Mouse (Mus musculus) heart, adult 18-20 months (tissue): Measurements from ENCODE around the gene Mapk9. TPM values are rescaled to one million over a fixed set of nuclear protein-coding genes. Genes with fewer than 3 reads are reported as not detected.
A peak's percentile ranks its signal among the peaks of the same experiment; 100 is the strongest.

ENCODE experiments used
- DNase-seq, 2 experiments: peaks; one replicate each; pipeline ENCODE4 v3.0.0; 2021 to 2022; ENCODE audit warnings: mixed read lengths in 1 of 2
- total RNA-seq, 2 experiments: library from RNA; stranded (reverse); gene quantifications; 2 replicates each; pipeline ENCODE4 v1.2.3; 2021

Gene Mapk9
- total RNA-seq, 2 experiments from 2014 or later = 42.4 to 45.5 TPM

- no peak for DNase-seq
These were observed 8.7 kb upstream of the Mapk9 start for GRCm38 (mm10) chr11:49837717-49838407.

DNA sequence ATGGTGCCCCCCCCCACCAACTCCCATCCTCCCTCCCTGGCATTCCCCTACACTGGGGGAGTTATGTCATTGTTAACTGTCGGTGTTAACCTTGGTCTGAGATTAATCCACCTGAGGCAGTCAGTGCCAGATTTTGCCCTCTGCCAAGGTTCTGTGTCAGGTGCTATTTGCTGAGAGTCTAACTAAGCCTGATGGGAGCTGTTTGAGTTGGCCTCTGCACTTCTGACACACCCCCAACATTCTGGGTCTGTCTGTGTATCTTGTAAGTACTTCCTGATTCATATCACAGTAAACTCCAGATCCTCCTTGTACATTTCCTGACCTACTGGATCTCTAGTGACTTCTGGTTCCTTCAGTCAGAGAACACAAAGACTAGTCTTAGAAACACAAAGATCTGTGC, 5.9 kb upstream of the Mapk9 start:
- peak in 1 of 2 experiments; percentile 15 for DNase-seq

GRCm38 (mm10) chr11:49841886-49842285, 4.7 kb upstream of the Mapk9 start:
- no peak for DNase-seq

- peak in 1 of 2 experiments; percentile 20 for DNase-seq
These were observed 3.8 kb upstream of the Mapk9 start for GRCm38 (mm10) chr11:49842718-49843117.

- no peak for DNase-seq
These were observed 2.2 kb upstream of the Mapk9 start for GRCm38 (mm10) chr11:49844311-49844710.

DNA sequence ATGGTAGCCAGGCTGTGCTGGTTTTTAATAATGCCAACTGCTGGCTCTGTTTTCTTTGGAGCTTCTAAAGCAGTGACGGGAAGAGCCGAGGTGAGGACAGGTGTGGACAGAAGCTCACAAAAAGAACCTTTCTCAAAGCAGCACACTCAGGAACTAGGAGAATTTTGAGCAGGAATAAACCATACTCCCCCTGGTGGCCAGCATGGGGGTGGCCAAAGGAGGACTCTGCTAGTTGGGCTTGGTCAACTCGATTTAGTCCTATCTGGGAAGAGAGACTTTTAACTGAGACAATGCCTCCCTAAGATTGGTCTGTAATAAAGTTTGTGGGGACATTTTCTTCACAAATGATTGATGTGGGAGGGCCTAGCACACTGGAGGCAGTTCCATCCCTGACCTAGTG, 1.6 kb upstream of the Mapk9 start:
- peak; percentile 62 to 83 for DNase-seq

DNA sequence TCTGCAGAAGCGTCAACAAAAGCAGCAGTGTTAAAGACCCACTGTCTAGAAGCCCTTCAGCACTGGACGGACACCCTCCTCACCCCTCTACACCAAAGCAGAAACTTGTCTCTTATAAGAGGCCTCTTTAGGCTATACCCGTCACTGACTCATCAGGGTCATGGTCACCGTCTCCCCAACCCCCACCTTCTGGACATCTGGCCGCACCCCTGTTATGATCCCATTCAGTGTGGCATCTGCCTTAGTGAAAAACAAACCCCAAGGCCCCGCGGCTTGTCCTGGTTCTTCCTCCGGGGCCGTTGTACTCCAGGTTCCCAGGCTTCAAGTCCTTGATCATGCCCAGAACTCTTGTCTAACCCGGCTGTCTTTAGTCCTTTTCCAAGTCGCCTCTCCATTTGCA, 593 bp upstream of the Mapk9 start:
- DNase-seq = no peak

- DNase-seq = peak; percentile 11 to 54
These were observed 690 bp downstream of the Mapk9 start for GRCm38 (mm10) chr11:49847071-49847810.

GRCm38 (mm10) chr11:49847811-49848078, 1.2 kb downstream of the Mapk9 start:
- no peak for DNase-seq

DNA sequence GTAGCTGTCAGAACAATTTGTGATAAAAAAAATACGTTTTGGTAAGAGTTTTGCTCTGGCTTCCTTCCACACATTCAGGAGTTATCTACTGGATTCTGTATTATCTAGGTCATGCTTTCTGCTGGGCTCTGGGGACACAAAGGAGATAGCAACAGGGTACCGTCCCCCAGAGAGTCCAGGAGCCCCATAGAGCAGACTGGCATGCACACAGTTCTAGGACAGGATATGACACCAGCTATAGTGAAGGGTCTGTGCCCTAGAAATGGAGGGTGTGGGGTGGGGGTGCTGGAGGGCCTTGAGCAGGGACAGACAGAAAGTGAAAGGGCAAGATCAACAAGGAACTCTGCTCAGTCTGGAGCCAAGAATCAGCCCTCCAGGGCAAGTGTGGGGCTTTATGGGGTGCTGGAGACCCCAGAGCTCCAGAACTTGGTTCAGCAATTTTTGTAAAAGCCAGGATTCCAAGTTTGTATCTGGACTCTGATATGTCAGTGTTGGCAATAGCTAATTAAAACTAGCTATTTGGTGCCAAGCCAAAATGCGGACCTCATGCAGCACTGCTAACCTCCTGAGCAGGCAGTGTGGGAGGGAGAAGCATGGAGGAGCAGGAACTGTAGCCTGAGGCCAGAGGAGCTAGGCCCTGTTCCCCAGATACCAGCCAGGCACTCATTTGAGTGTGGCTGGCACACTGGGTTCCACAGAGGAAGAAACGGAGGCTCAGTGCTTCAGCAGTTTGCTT, 1.7 kb downstream of the Mapk9 start:
- DNase-seq = peak; percentile 39 to 41

DNA sequence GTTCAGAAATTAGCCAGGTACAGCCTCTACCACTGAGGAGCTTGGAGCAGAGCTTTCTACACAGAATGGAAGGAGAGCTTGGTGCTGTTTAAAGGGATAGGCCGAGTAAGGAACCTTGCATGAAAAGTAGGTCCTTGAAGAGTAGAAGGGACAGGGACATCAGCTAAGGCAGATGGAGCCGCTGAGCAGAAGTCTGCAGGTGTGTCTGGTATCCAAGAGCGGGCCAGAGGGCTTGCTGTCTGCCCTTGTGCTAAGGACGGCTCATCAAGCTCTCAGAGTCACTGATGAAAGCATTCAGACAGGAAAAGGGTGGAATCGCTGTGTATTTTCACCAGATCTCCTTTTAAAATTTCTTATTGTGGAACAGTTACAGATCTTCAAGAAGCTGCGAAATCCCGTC, 3.8 kb downstream of the Mapk9 start:
- DNase-seq = no peak

GRCm38 (mm10) chr11:49855144-49855543, 8.6 kb downstream of the Mapk9 start:
- DNase-seq = no peak

DNA sequence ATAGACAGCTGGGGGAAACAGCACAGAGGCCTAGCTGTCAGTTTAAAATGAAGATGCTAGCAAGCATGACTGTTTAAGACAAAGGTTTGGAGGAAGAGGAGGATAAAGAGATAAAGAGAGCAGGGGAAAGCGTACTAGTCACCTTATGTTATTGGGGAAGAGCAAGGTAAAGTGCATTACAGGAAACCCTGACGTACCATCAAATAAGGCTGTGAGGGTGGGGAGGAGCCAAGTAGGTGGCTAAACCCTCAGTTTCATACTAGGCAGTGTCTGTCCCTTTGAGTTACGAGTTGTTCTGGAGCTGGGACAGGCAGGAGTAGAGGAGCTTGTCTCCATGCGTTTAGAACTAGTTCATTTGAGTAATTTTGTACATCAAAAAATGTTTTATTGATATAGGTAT, 14.6 kb downstream of the Mapk9 start:
- no peak for DNase-seq

GRCm38 (mm10) chr11:49863926-49864325, 17.4 kb downstream of the Mapk9 start:
- DNase-seq = no peak

DNA sequence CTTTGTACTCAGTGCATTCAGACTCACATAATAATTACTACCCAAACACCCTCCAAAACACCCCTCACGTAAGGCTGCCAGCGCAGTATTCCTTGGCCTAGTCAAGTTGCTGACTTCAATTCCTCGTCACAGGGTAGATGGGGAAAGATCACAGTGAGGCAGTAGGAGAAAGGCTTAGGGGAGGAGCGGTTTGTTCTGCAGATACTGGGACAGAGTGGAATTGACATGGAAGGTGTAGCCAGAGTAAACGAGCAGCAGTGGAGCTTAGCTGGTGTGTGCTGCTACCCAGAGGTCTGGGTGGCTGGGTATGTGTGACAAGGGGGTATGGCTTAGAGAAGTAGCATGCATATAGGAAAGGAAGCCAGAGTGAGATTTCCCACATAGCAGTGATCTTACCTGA, 20.8 kb downstream of the Mapk9 start:
- DNase-seq = no peak

DNA sequence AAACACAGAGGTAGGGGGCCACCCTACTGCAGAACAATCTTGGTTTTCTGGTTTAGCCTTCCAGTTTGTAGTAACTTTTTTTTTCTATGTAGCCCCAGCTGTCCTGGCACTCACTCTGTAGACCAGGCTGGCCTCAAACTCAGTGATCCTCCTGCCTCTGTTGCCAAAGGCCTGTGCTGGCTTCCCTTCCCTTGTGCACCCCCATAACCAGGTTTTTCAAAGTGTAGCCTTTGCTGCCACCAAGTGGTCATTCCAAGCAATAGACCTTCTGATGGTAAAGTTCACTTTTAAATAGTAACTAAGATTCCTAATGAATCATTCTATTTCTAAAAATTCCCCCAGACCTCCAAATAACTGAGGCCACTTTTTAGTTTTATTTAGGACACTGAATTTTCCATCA, 23.2 kb downstream of the Mapk9 start:
- peak; percentile 60 to 81 for DNase-seq

DNA sequence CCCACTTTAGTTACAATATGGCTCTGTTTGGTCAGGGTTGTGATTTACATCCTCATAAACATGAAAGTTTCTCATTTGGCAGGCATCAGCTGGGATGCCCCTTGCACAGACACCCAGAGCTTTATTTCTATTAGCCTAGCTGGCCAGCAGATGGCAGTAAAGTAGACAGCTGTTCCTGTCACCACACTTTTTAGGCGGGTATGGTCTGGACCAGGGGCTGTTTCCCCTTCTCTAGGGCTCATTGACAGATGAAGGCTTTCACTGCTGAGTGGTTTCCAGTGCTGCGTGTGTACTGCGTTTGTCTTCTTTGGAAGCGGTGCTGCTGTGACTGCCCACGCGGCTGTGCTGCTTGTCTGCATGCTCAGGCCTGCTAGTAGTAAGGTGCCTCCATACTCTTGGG, 25.4 kb downstream of the Mapk9 start:
- peak; percentile 12 to 58 for DNase-seq

DNA sequence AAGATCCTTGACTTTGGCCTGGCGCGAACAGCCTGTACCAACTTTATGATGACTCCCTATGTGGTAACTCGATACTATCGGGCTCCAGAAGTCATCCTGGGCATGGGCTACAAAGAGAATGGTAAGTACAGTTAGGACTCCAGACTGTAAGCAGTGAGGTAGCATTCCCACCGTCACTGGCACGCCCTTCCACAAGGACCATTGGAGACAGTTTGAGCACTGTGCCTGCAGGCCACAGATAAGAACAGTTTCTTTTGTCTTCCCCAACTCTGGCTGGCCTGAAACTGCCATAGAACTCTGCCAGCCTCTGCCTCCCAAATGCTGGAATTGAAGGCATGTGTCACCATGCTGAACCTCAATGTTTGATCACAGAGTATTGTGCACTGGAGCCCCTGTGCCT, 26.2 kb downstream of the Mapk9 start:
- no peak for DNase-seq

DNA sequence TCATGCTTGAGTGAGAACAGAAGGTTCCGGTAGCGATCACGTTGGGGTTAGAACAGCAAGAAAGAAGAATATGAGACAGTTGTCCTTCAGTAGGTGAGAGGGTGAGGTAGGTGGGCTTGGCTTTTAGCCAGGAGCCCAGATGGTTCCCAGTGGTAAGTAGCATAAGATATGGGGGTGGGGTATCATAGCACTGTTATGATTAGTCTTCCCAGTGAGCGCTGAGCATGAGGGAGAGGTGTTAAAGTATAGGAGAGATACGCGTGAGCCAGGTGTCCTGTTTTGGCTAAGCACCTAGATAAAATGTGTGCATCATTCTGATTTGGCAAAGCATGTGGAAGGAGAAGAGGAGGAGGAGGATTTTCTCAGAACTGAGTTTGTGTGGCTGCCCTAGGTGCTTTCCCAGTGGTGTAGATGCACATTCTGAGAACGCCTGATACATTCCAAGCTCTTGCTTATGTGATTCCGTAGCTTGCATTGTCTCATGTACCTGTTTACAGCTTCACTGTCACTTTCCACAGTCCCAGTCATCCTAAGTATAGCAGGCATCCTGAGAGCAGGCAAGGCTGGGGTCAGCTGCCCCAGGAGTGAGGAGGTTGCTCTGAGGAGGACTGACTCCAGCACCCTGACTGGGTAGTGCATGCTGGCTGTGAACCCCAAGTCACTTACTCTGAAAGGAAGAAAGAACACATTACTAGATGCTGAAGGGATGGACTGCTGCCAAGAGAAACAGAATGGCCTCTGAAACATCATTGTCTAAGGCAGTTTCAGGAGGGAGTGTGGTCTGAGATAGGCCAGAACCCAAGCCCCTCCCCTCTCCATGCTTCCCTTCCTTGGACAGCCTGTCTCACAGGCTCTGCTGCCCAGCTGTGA, 30.6 kb downstream of the Mapk9 start:
- DNase-seq = peak; percentile 30 to 64

DNA sequence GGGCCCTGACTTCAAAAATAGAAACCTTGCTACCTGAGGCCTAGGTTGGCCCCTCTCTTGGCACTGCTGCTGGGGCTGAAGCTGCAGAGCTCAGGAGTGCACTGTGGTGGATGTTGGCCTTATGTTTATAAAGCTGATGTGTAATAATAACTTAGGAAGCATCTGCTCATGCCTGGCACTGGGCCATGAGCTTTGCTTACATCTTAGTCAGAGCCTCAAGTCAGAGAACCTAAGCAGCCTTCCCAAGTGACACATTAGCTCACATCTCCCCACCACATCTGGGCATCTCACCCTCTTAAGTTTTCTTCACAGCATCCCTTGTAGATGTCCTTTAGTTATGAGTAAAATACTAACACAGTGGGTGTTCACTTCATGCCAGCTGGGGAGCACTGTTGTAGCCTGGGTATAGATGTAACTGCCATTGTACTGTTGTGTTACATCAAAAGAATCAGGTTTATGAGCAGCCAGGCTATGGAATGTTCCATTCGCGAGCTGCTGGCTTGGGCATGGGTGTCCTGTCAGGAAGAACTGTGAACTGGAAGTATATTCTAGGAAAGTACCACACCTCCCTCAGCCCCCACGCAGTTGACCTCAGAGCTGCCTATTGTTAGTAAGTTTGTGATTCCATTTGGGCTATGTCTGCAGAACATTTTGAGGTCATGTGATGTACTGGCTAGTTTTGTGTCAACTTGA, 33.5 kb downstream of the Mapk9 start:
- DNase-seq = no peak

DNA sequence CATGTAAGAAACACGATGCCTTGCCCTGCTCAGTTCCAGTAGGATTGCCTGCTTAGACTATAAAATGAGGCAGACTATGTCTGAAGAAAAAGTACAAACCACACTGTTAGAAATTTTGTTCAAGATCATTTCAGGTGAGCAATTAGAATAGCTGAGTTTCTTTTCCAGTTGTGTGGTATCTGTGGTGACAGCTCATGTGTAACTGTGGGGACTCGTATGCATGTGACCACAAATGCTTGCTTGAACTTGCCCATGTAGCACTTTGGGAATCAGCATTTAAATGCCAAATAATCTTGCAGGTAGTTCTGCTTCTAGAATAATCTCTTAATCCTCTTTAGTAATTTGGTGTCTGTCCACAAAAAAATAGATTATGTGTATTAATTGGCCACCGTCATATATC, 36.8 kb downstream of the Mapk9 start:
- DNase-seq = no peak

DNA sequence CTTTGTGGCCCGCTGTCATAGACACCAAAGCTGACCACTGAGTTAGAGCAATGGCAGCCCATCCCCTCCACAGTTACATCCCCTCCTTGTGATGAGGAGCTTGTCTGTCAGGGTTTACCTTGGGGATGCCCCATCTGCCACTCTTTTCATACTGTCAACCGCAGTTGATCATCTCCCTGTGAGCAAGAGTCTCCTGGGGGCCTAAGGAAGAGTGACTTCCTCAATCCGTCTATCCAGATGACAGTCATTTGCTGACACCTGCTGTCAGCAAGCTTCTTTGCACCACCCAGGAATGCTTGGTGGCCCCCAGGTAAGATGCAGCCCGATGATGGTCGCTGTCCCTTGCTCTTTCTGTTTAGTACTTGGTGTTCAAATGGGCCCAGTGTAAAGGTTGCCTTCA, 41.9 kb downstream of the Mapk9 start:
- no peak for DNase-seq
